Mouse (Mus musculus): Measurements from ENCODE around the gene Lmna.

Lmna gene

DNA sequence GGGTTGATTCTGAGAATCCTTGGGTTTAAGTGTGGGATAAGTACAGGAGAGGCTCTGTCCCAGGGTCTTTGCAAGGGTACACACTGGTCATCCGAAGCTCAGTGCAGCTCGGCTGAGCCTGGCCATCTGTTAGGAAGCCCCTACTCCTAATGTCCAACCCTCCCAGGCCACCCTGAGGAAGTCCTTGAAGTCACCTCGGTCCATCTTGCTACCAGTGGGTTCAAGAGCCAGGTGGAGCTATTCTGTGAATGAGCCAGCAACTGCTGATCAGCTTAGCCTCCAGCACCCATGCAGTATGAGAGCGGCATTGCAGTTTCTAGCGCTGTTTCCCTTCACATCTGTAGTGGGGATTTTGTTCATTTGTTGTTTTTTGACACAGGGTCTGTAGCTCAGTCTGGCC lies 30.3 kb upstream of the Lmna start:
- DNase-seq (ENCODE audit: extremely low read depth, insufficient read length, low spot score), result no peak

- DNase-seq (ENCODE audit: extremely low read depth, insufficient read length, low spot score), result no peak
Observed at GRCm38 (mm10) chr3:88539397-88539796, 29.6 kb upstream of the Lmna start.

GRCm38 (mm10) chr3:88538271-88539145 lies 28.8 kb upstream of the Lmna start:
- no peak for DNase-seq (ENCODE audit: extremely low read depth, insufficient read length, low spot score)

GRCm38 (mm10) chr3:88537146-88537545 lies 27.4 kb upstream of the Lmna start:
- DNase-seq (ENCODE audit: extremely low read depth, insufficient read length, low spot score), result no peak

- DNase-seq (ENCODE audit: extremely low read depth, insufficient read length, low spot score), result no peak
Observed at GRCm38 (mm10) chr3:88536103-88536930, 26.6 kb upstream of the Lmna start.

- DNase-seq (ENCODE audit: extremely low read depth, insufficient read length, low spot score), result no peak
Observed at GRCm38 (mm10) chr3:88535527-88535926, 25.8 kb upstream of the Lmna start.

- DNase-seq (ENCODE audit: extremely low read depth, insufficient read length, low spot score), result no peak
Observed at GRCm38 (mm10) chr3:88535005-88535404, 25.2 kb upstream of the Lmna start.

DNA sequence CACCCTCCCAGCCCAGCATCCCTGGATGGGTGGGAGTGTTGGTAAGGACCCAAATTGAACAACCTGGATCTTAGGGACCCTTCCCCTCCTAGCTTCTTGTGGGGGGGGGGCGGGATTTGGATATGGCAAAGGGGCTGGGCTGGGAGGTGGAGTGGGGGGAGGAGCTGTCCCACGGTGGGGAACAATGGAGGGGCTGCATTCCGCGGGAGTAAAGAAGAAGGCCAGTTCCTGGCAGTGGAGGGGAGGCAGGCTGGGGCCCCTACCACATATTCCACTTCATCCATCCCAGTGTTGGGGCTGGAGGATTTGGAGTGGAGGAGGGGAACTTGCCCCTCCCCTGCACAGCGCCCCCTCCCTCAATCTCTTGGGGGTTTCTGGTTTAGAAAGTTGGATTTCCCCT lies 23.9 kb upstream of the Lmna start:
- no peak for DNase-seq (ENCODE audit: extremely low read depth, insufficient read length, low spot score)

DNA sequence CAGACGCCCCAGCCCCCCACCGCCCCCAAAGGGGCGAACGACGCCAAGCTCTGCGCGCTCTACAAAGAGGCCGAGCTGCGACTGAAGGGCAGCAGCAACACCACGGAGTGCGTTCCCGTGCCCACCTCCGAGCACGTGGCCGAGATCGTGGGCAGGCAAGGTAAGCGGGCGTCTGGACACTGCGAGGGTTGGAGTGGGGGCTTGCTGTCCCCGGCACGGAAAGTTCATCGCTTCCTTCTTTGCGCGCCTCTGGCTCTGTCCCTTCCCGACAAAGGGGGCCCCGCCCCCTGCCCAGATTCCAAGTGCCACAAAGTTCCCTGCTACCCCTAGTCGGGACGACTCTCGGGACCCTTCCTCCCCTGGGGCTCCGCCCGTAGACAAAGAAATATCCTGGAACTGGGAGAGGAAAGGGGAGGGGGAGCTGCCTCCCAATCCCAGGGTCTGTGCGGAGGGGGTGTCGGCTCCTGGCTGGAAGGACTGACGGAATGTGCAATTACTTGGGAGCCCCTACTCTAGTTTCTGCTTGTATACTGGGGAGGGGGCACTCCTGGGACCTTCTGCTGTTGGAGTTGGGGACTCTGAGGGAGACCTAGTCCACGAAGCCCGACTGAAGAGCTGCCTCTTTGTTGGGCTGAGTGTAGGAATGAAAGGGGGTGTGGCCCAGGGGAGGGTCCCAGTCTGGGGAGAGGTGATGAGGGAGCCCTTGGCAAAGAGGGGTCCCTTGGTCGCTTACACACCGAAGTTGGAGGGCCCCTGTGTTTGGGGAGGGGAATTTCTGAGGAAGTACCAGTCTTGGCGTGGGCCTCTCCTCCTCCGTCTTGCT lies 23.1 kb upstream of the Lmna start:
- DNase-seq (ENCODE audit: extremely low read depth, insufficient read length, low spot score), result no peak

- no peak for DNase-seq (ENCODE audit: extremely low read depth, insufficient read length, low spot score)
Observed at GRCm38 (mm10) chr3:88532299-88532674, 22.5 kb upstream of the Lmna start, which contains the start of gene Mex3a. Gene Mex3a (plus strand): TSS chr3:88532395.

DNA sequence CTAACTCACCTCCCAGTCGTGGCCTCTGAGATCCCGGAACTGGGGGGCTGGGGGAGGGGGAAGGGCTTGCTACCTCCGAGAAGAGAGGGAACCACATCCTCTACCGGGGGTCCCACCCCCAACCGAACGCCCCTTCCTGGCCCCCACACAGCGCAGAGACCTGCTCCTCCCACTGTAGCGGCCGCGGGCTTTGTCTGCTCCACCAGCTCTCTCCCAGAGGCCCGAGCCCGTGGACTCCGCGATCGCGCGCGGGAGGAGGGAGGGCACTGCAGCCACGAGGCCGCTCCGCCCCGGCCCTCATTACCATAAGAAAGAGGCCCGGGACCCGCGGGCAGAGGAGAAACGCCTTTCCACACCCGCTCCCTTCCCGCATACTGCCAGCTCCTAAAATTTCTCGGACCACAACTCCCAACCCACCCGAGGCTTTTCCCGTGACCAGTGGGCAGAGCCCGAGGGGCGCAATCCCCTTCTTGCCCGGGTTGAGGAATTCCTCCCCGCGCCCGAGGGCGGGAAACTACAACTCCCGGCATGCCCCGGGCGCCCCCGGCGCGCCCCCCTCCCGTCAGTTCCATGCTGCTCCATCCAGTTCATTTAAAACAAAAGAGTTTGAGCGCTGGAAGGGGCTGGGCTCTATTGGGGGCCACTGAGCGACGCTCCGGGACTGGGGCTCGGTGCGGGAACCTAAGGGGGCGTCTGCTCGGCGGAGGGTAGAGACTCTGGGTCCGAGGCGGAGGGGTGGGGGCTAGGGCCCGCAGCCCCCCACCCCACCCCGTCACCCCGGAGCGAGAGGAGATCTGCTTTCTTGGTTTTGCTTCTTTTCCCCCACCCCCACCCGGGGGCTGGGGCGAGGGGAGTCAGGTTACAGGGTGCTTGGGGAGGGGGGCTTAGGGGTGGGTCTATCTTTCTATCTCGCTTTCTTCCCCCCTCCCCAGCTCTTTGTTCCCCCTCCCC lies 21.9 kb upstream of the Lmna start:
- DNase-seq (ENCODE audit: extremely low read depth, insufficient read length, low spot score), result peak; percentile 92

DNA sequence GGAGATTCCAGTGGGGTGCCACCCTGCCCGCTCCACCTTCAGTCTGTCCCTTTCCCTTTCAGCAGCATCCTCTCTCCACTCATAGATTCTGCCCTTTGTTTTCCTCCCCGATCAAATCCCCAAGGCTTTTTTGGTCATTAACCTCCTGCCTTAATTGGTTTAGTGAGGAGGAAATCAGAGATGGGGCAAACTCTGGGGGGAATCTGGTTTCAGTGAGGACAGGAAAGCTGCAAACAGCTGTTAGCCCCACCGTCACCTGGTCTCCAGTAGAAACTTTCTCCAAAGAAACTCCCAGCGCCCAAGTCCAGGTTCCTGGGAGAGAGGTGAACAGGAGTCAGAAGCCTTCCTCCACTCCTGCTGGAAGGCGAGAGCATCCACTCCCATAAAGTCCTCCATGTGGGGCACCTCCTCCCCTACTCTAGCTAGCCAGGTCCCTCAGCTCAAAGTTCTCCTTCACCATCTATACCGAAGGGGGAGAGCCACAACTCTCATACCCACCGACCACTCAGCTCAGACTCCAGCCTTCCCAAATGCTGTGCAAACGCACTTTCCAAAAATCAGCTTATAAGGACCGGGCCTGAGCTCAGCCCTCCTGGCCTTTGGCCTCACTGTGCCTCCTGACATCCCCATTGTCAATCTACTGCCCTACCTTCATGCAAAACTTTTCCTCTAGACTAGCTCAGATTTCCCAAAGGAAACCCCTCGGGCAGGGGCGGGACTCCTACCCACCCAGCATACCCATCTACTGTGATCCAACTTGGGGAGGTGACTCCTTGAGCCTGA lies 20.5 kb upstream of the Lmna start:
- DNase-seq (ENCODE audit: extremely low read depth, insufficient read length, low spot score), result no peak

DNA sequence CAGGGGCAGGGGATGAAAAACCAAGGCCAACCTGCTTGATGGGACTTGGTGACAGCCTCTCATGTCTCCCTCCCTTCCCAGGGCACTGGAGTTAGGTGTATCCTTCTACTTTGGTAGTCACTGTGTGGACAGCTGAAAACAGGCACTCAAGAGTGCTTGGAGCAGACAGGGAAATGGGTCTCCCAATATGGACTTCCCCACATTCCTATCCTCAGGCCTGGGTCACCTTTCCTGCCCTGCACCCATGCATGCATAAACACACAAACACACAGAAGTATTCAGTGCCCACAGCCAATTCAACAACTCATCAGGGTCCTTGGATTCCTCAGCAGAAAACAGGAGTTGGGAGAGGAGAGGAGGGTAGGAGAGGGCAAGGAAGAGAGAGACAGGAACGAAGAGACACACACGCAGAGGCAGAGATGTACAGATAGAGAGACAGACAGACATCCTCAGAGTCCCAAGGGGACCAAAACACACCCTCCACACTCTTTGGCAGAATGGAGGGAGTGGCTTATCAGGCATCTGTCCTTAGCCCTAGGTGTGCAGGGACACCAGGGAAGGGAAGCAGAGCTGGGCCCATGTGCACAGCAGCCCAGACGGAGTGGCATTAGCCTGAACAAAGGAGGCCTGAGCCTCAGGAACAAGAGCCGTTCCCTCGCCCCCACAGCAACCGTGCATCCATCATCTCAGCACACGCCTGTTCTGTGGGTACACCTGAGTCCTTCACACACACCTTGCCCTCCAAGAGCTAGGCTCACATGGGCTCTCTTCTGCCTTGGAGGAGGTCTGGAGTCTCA lies 19.6 kb upstream of the Lmna start:
- DNase-seq (ENCODE audit: extremely low read depth, insufficient read length, low spot score), result no peak

- DNase-seq (ENCODE audit: extremely low read depth, insufficient read length, low spot score), result no peak
Observed at GRCm38 (mm10) chr3:88528646-88529045, 18.9 kb upstream of the Lmna start.

- DNase-seq (ENCODE audit: extremely low read depth, insufficient read length, low spot score), result no peak
Observed at GRCm38 (mm10) chr3:88527565-88527964, 17.8 kb upstream of the Lmna start.

DNA sequence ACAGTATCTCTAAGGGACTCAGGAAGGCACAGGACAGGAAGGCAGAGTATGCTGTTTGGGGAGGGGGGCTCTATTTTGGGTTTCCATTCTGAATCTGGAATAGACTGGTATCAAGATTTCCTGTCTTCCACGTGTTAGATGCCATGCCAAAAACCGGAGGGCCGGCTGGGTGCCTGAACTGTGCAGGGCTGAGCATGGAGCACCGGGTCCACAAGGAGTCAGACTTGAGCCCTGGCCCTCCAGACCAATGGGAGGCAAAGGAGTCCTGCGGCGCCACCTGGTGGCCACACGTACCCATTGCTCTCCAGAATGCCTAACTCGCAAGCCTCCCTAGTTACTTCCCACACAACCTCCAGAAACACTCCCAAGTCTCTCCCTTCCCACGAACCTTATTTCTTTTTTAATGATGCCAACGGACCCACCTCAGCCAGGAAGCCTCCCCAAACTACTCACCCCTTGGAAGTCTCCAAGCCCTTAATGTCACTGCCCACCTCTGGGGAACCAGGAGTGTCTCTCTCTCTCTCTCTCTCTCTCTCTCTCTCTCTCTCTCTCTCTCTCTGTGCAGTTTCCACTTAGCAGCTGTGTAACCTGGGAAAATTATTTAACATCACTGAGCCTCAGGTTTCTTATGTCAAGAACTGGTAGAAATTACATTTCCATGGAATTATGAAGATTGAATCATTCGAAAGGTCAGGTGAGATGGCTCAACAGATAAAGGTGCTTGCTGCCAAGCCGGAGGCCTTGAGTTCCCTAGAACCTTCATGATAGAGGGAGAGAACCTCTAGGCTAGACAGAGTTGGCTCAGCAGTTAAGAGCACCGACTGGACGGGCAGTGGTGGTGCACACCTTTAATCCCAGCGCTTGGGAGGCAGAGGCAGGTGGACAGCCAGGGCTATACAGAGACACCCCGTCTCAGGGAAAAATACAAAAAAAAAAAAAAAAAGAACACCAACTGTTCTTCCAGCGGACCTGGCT lies 16.7 kb upstream of the Lmna start:
- DNase-seq (ENCODE audit: extremely low read depth, insufficient read length, low spot score), result peak; percentile 77

GRCm38 (mm10) chr3:88525021-88525420 lies 15.3 kb upstream of the Lmna start:
- no peak for DNase-seq (ENCODE audit: extremely low read depth, insufficient read length, low spot score)
